Mouse (Mus musculus) neural tube, embryonic 14.5 days (tissue): ENCODE data around the gene Phf24. TPM values are rescaled to one million over a fixed set of nuclear protein-coding genes. Genes with fewer than 3 reads are reported as not detected.
A peak's percentile ranks its signal among the peaks of the same experiment; 100 is the strongest.

Source experiments
- ATAC-seq: fragments of 200-750 bp; cut with Nextera tagmentation; 2 replicates; pipeline ENCODE4 v1.8.0; 2017; ENCODE audit warnings: low read depth, mild to moderate bottlenecking, moderate TSS enrichment, moderate library complexity
- H3K27ac ChIP-seq: fragments of 300-500 bp; sonication (generic); 2 replicates; pipeline ENCODE4 v1.5.1; 2014; ENCODE audit warnings: low read depth, mild to moderate bottlenecking, control low read depth, low read length, moderate library complexity, mixed read lengths
- H3K27me3 ChIP-seq: fragments of 300-500 bp; sonication (generic); 2 replicates; pipeline ENCODE4 v1.6.1; 2014; ENCODE audit warnings: low read length; ENCODE audit not compliant: control insufficient read depth, insufficient read depth
- H3K36me3 ChIP-seq: fragments of 300-500 bp; sonication (generic); 2 replicates; pipeline ENCODE4 v1.6.1; 2014; ENCODE audit warnings: low read length, mixed read lengths; ENCODE audit not compliant: control insufficient read depth, insufficient read depth
- H3K4me1 ChIP-seq: fragments of 300-500 bp; sonication (generic); 2 replicates; pipeline ENCODE4 v1.6.1; 2014; ENCODE audit warnings: low read length; ENCODE audit not compliant: control insufficient read depth, insufficient read depth
- H3K4me2 ChIP-seq: fragments of 300-500 bp; sonication (generic); 2 replicates; pipeline ENCODE4 v1.6.1; 2014; ENCODE audit warnings: mild to moderate bottlenecking, low read depth, low read length, control low read depth
- H3K4me3 ChIP-seq: fragments of 300-500 bp; sonication (generic); 2 replicates; pipeline ENCODE4 v1.5.1; 2014; ENCODE audit warnings: low read depth, low read length, control low read depth, mixed read lengths
- H3K9ac ChIP-seq: fragments of 300-500 bp; sonication (generic); replicated peaks from 2 replicates; pipeline ENCODE4 v1.6.1; 2014; ENCODE audit warnings: low read depth, mild to moderate bottlenecking, control low read depth, low read length, mixed read lengths
- H3K9me3 ChIP-seq: fragments of 300-500 bp; sonication (generic); 2 replicates; pipeline ENCODE4 v1.6.1; 2016; ENCODE audit warnings: low read length; ENCODE audit not compliant: control insufficient read depth
- WGBS: fragments of 180-500 bp; shearing (Covaris S2); extraction: QIAGEN DNeasy Blood & Tissue Kit; methylation state at CpG from one replicate; pipeline ENCODE4 v1.1.7; 2014; 5-methylcytosine and 5-hydroxymethylcytosine counted together
- polyA plus RNA-seq: library from polyadenylated mRNA; unstranded; fragments of >200 nt; fragmentation: Nextera tagmentation; extraction: Ambion mirVana; gene quantifications from 2 replicates; pipeline ENCODE4 v1.2.1, GENCODE M21; 2014

The Phf24 gene
- 41.1 and 48.7 TPM in 2 replicates for polyA plus RNA-seq

DNA sequence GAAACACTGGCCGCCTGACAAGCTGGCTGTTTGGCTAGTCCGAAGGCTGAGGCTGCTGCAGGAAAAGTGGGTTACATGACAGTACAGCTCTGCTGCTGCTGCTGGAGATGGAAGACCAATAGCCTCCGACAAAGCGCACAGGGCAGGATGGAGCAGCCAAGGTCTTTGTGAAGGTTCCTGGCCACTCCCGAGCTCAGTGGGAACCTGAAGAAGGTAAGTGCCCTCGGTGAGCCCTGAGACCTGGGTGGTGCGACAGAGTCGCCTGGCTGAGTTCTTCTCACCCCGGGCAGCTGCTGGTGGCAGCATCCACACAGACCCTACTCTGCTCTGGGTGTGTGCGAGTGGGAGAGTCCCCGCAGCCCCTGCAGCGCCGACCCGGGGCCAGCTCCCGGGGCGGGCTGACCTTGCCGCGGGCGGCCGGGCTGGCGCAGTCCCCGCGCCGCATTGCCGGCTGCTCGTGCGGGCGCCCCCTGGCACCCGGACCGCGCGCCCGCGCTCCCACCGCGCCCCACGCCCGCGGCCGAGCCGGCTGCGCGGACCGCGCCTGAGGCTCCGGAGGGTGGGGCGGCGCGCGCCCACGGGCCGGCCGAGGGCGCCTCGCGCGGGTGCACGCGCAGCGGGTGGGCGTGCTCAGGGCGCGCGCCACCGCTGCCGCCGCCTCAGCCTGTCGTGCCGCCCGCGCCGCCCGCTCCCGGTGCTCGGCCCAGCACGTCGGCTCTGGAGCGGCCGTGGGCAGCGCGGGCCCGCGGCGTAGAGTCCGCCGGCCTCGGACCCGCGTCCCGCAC, at the start of gene Phf24:
Gene Phf24 (plus strand): TSS at position 44 of the 785 bp plus-strand sequence.
- H3K36me3 ChIP-seq = no peaks in the 10 kb centered on the region
- ATAC-seq = peak; percentile 88
- peak within 1 kb of the TSS; percentile 92 for H3K9ac ChIP-seq
- peak within 1 kb of the TSS; percentile 83 for H3K4me2 ChIP-seq
- peaks cover 8% of the 10 kb centered on the region; the same call in 1 of the 2 replicates for H3K27me3 ChIP-seq
- peak within 1 kb of the TSS; percentile 74 for H3K4me3 ChIP-seq
- WGBS = under 1% methylated on average over 27 of the region's 90 CpGs
- no peaks in the 10 kb centered on the region for H3K9me3 ChIP-seq
- H3K4me1 ChIP-seq = peaks cover 6% of the 10 kb centered on the region; the same call in 1 of the 2 replicates
- peak within 1 kb of the TSS; percentile 67 for H3K27ac ChIP-seq

DNA sequence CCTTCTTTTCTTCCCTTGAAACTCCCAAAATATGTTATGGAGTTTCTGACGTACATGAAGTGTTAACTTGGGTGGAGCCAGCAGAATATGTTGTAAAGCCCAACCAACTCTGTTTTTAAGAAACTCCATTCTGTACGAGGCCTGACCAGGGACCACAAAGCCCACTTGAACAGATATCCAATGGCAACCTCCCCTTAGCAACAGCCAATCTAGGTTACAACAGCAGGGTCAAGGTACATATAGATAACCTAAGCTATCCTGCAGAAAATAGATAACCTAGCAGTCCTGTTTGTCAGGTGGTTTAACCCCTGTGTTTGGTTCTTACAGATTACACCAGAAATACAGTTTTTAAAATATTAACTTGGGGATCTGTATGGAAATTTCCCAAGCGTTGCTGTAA, 49.1 kb upstream of the Phf24 start:
- H3K4me2 ChIP-seq = no peak overlapping the region
- H3K27ac ChIP-seq = no peak overlapping the region
- H3K27me3 ChIP-seq = no peaks in the 10 kb centered on the region
- no peak for ATAC-seq
- H3K9me3 ChIP-seq = no peaks in the 10 kb centered on the region
- 79% methylated on average over 3 of the region's 3 CpGs for WGBS
- no peaks in the 10 kb centered on the region for H3K36me3 ChIP-seq
- no peaks in the 10 kb centered on the region for H3K4me1 ChIP-seq
- no peak overlapping the region for H3K4me3 ChIP-seq
- no peak overlapping the region for H3K9ac ChIP-seq

DNA sequence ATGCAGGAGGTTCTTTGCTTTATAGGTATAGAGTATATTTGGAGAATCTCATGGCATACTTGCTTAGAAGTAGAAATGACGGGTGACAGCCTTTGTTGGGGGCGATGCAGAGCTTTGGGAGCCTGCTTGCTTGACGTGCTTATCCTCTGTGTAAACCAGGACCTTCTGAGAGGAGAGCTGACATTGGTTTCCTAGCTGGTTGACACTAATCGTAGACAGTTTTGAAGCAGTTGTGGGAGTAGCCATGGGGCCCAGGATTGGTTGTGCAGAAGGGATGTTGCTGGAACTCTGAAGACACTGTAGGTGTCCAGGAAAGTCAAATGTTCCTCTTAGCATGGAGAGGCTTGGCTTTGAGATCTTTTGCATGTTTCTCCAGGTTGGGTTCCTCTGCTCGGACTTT, 48.3 kb upstream of the Phf24 start:
- H3K27me3 ChIP-seq = no peaks in the 10 kb centered on the region
- 93% methylated on average over 5 of the region's 5 CpGs for WGBS
- no peak overlapping the region for H3K4me3 ChIP-seq
- no peaks in the 10 kb centered on the region for H3K9me3 ChIP-seq
- no peaks in the 10 kb centered on the region for H3K4me1 ChIP-seq
- no peak for ATAC-seq
- H3K4me2 ChIP-seq = no peak overlapping the region
- no peak overlapping the region for H3K27ac ChIP-seq
- H3K9ac ChIP-seq = no peak overlapping the region
- no peaks in the 10 kb centered on the region for H3K36me3 ChIP-seq

DNA sequence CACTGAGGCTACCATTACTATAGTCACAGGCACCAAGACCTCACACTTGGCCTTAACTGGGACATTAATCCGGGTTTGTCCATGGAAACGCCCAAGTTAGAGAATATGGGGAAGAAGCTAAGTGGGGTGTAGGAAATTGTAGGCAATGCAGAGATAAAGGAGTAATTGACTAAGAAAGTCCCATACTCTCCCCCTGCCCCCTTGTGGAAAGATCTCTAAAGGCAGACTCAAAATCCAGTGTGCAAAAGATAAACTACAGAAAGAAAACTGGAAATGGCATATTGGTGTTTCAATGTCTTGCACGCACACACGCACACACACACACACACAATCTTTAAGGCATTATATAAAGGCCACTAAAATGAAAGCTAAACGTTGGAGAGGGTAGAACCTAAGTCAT, 45.7 kb upstream of the Phf24 start:
- H3K27me3 ChIP-seq = no peaks in the 10 kb centered on the region
- no peak overlapping the region for H3K27ac ChIP-seq
- no peak overlapping the region for H3K4me3 ChIP-seq
- no peak overlapping the region for H3K9ac ChIP-seq
- H3K4me2 ChIP-seq = no peak overlapping the region
- no peak for ATAC-seq
- H3K36me3 ChIP-seq = no peaks in the 10 kb centered on the region
- WGBS = 85% methylated on average over 5 of the region's 5 CpGs
- no peaks in the 10 kb centered on the region for H3K4me1 ChIP-seq
- H3K9me3 ChIP-seq = no peaks in the 10 kb centered on the region

DNA sequence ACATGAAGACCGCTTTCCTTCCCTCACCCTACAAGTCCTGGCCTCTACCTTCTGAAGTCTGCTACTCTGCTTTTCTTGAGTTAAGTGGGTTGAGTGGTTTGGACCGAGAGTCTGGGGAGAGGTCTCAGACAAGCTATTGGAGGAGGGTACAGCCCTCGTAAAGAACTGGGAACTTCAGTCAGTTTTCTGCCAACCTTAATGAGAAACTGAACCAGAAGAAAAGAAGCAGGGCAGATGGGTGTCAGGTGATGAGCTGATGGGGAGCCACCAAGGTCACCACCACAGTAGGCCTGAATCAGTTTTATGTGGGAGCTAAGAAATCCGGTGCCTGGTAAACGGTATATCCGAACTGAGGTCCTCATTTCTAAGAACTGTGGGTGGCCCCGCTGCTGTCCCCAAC, 44.3 kb upstream of the Phf24 start:
- ATAC-seq = no peak
- 98% methylated on average over 7 of the region's 7 CpGs for whole genome bisulfite sequencing
- Histone ChIP-seq H3K9me3 (no peaks in the 10 kb centered on the region), H3K36me3 (no peaks in the 10 kb centered on the region), H3K27ac (no peak overlapping the region), H3K4me2 (no peak overlapping the region), H3K4me1 (no peaks in the 10 kb centered on the region), H3K9ac (no peak overlapping the region), H3K27me3 (no peaks in the 10 kb centered on the region), H3K4me3 (no peak overlapping the region)

DNA sequence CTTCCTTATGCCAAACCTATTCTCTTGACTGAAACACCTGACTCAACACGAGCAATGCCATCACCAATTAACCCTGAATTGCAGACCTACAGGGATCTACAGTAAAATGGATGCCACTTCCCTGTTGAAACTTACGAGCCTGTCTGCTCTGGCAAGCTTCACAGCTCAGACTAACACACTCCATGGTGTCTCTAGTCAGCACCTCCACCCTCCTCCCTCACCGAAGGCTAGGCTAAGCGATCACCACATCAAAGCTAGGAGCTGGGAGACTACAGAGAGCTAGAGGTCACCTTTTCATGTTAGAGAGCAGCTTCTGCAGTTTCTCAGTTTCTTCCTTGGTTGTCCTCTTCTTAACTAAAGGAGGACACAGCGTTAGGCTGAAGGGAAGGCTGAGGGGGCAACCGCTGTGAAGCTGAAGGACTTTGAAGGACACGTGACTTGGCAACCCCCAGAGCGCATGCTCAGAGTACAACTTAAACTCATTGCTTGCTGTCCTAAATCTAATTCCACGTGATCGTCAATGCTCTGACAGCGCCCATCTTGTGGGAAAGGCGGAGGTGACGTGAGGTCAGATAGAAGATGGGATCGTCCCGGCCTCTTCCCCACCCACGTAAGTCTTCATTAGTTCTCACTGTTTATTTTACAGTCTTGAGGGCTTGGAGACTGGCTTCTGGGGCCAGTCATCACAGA, 43.6 kb upstream of the Phf24 start:
- 87% methylated on average over 16 of the region's 16 CpGs for WGBS
- no peaks in the 10 kb centered on the region for H3K36me3 ChIP-seq
- H3K9ac ChIP-seq = no peak overlapping the region

DNA sequence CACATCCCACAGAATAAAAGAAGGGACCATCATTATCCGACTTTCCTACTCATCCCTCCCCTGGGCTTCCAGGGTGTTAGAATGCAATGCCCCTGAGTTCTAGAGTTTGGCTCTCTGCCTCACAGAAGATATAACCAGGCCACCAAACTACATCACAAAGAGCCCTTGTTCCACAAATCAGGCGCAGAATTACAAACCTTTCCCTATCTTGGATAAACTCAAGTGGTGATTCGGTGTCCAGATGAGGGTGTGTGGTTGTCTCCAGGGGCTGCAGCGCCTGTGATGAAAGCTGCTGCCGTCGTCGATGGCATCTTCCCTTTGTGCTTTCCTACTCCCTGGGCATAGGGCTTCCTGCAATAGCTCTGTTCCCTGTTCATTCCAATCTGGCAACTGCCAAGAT, 42.3 kb upstream of the Phf24 start, which contains the start of gene Fam205c:
Gene Fam205c (minus strand): TSS at position 101 of the 400 bp plus-strand sequence.
- Histone ChIP-seq H3K9me3 (no peaks in the 10 kb centered on the region), H3K36me3 (no peaks in the 10 kb centered on the region), H3K4me2 (no peak within 1 kb of the TSS), H3K27me3 (no peaks in the 10 kb centered on the region), H3K9ac (no peak within 1 kb of the TSS), H3K4me3 (no peak within 1 kb of the TSS), H3K27ac (no peak within 1 kb of the TSS), H3K4me1 (no peaks in the 10 kb centered on the region)
- 72% methylated on average over 7 of the region's 7 CpGs for WGBS
- ATAC-seq = no peak

More for the DNA sequence above, 43.6 kb upstream of the Phf24 start:
- Histone ChIP-seq H3K4me2 (no peak overlapping the region), H3K4me3 (no peak overlapping the region), H3K4me1 (no peaks in the 10 kb centered on the region), H3K9me3 (no peaks in the 10 kb centered on the region), H3K27ac (no peak overlapping the region), H3K27me3 (no peaks in the 10 kb centered on the region)
- ATAC-seq = no peak

DNA sequence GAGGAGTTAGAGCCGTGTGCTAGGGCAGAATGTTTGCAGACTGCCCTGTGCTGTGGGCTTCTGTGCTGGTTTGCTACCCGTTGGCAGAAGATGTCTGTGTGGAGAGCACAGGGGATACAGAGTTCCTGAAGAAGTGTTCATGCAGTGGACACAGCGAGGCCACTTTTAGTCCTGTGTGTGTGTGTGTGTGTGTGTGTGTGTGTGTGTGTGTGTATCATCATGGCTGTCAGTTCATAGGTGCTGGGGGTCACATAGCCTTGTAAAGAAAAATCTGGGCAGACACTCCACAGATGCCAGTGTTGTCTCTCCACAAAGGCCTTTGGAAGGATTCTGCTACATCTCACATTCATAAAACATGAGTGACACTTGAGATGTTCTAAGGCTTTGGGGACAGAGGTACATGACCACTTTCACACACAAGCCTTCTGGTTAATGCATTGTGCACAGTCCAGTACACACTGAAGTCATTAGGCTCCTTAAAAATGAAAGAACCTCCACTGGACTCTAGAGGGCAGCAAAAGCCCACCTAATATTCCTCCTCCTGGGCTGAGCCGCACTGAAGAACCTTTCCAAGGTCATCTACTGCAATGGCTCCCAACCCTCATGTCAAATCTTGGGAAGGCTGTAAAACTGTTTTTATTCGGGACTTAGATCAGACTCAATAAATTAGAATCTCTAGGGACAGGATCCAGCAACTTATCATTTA, 39.7 kb upstream of the Phf24 start:
- peak; percentile 90 for ATAC-seq
- Histone ChIP-seq H3K9ac (no peak overlapping the region), H3K27me3 (no peaks in the 10 kb centered on the region), H3K4me1 (no peaks in the 10 kb centered on the region), H3K4me3 (no peak overlapping the region), H3K9me3 (no peaks in the 10 kb centered on the region), H3K27ac (no peak overlapping the region), H3K4me2 (no peak overlapping the region), H3K36me3 (no peaks in the 10 kb centered on the region)
- 39% methylated on average over 5 of the region's 5 CpGs for WGBS

DNA sequence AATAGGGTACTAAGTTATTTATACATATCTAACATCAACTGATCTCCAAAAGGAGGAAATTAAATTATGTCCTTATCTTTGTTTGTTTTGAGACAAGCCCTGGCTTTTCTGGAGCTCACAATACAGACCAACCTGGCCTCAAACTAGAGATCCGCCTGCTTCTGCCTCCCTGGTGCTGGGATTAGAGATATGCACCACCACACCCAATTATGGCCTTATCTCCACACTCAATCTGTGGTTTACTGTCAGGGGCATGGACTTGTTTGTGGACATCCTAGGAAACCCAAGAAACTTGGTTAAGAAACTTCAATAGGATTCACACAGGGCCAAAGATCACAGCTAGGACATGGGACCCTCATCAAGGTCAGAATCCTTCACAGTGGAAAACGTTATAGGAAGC, 38.8 kb upstream of the Phf24 start:
- Histone ChIP-seq H3K4me3 (no peak overlapping the region), H3K9me3 (no peaks in the 10 kb centered on the region), H3K4me2 (no peak overlapping the region), H3K27ac (no peak overlapping the region), H3K9ac (no peak overlapping the region), H3K36me3 (no peaks in the 10 kb centered on the region), H3K4me1 (no peaks in the 10 kb centered on the region), H3K27me3 (no peaks in the 10 kb centered on the region)
- 84% methylated on average over 2 of the region's 2 CpGs for WGBS
- ATAC-seq = no peak
